Mouse (Mus musculus): ENCODE data around the gene Nos1ap.

Gene Nos1ap

DNA sequence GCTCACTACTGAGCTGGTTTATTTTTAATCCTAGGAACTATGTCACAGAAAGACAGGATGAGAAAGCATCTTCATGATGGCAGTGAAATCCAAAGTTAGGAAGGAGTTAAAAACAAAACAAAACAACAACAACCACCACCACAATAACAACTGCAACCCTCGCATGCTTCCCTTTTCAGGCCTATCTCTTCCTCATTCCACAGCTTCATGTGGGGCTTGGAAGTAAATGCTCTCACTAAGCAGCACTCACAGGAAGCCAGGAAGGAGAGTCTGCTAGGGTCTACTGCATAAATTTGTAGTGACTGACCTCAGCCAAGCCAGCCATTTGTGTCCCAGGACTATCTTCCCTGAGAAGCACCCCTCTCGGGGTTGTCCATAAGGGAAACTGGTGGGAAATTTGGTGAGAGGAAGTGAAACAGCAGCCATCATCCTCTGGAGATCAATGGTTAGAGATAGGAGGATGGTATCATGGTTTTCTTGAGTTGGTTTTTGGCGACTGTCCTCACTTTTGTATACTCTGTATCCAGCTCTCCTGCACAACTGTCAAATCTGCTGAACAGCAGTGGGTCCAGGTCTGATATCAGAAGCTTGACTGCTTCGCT lies 218.4 kb downstream of the Nos1ap start:
- DNase-seq (ENCODE audit: low read depth, low spot score), result no peak

DNA sequence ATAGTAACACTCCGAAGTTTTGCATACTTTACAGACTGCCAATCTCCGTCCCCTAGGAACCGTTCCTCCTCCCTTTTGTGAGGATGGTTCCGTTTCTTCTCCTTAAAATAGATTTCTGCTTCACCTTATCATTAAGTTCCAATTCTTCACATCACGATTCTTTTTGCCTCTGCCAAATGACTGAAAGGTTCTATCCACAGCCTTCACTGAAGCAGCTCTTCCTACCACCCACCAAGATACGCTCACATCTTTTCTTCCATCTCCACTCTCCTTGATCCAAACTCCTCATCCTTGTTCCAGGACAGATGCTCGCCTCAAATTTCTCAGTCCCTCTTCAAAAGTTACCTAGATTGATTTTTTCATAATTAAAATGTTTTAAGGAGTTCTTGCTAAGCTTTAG lies 220.8 kb downstream of the Nos1ap start:
- DNase-seq (ENCODE audit: low read depth, low spot score), result no peak

DNA sequence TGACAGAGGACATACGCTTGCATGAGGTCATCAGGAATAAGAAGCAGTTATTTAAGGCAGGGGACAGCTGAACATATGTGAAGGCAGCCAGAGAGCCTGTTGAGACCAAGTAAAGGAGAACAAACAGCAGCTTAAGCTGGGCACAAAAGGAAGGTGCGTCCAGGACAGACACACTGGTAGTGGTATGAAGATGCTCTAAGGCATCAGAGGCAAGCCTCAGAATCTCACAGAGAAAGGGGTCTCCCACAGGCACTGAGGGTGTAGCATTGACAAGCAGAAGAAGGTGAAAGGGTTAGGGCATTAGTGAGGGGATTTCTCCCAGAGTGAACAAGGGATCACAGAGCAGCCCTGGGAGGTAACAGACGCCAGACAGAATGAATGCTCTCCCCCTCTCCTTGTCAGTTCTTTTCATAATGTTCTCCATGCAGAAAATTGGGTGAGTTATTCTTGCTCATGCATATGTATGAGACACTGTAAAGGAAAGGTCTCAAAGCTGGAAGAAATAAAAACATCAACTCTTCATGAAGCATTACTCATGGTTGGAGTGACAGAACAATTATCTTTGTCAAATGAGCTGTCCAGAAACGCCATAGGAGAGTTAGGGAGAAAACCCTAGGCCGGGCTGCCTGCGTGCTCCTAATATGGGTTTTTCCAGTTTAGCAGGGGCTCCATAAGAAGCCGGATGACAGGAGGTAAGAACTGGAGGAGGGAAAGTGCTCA lies 222.5 kb downstream of the Nos1ap start:
- no peak for DNase-seq (ENCODE audit: low read depth, low spot score)

DNA sequence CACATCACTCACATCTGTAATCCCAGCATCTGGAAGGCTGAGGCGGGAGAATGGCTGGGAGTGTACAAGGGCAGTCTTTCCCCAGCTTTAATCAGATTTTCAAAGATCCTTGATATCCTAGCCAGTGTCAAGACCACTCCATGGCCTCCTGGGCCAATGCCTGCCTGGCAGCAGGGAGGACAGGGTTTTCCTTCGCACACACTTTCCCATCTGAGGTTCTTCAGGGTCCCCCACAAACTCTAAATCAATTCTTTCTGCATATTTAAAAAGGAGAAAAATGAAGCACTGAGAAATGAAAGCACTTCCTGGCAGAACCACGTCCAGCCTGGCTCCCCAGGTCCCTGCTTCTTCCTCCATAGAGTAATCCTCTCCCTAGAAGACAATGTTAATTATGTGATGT lies 225.9 kb downstream of the Nos1ap start:
- no peak for DNase-seq (ENCODE audit: low read depth, low spot score)

DNA sequence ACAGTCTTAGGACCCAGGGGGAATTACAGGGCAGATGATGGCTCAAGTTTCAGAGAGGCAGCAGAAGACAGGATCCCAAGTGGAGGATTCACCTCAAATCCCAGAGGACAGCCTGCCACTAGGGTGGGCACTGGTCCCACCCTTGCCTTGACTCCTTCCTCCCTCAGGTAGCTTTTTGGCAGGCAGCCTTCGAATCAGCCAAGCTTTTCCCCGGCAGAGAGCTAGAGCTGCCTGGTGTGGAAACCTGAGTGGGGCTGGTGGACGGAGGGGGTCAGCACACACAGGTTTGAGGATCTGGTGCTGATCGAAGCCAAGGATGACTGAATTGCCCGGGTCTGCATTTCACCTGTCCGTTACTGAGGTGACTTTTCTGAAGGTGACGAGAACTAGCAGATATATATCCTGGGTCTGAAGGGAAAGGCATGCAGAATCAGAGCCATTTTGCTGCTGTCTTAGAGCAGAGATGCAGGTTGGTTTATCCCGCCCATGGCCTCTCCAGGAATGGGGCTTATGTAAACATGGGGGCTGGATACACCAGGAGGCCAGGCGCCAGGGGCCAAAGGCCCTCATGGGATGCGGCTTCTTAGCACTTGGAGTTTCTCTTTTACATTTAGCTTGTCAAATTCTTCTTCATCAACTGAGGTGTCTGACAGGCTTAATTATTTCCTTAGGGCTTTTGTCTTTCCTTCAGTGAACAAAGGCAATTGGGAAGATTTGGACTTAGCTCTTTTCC lies 229.3 kb downstream of the Nos1ap start:
- DNase-seq (ENCODE audit: low read depth, low spot score), result no peak

DNA sequence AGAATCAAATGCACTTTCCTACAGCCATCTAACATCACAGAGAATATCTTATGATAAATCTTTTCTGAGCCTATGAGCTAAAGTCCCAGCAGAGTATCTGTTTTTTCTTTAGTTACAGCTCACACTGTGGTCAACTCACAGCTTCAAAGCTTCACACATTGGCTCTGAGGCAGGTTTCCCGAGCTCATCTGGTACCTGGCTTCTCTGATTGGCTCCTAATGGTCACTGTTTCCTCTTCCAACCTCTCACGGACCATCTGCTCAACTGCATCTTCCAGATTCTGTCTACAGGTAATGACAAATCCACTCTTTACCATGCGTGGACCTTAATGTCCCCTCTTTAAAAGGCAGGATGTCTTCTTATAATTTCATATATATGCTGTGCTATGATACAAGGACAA lies 236.3 kb downstream of the Nos1ap start:
- DNase-seq (ENCODE audit: low read depth, low spot score), result no peak

DNA sequence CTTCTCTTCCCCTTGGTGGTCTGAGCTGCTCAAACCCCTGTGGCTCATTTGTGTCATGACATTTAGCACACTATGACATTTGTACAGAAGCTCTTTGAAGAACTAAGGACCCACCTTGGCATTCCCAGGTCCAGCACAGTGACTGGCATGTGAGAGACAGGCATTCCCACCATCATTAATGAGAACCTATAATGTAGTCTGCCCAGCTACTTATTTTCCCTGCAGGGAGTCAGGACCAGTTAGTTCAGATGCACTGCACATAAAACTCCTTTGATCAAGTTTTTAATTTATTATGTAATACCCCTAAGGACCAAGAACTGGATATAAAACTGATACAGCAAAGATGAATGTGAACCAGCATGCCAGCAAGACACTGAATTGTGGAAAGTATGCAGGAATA lies 238.6 kb downstream of the Nos1ap start:
- no peak for DNase-seq (ENCODE audit: low read depth, low spot score)

DNA sequence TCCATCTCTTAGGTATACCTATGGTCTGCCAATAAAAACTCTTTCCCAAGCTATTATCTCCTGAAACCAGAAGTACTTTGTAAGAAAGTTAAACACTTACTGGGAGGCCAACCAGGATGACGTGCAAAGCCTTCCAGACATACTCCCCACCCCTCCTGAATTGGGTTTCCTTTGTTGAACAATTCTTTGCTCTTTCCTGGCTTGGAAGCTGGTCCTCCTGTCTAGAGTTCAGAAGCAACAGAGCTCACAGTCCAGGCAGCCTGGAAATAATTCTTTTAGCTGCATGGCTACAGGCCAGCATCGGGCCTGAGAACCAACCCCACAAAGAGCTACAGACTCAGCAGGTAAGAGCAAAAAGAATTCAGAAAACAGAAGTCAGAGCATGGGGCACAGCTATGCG lies 243.4 kb downstream of the Nos1ap start:
- DNase-seq (ENCODE audit: low read depth, low spot score), result no peak

DNA sequence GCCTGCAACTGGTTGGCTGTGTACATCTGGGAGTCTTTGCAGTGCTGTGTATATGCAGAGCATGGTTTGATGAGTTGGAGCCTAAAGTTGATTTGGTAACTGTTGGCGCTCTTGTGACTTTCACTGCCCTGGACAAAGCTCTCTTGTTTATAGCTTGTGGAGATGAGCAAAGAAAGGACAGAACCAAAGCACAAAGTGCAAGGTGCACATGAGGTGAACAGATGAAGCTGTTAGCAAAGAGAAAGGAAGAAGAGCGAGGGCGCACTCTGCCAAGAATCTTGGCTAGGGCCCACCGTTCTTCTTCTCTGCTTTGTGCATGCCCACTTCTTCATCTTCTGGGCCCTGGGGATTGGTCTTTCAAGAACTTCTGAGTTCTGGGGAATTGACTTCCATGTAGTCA lies 245.8 kb downstream of the Nos1ap start:
- DNase-seq (ENCODE audit: low read depth, low spot score), result no peak

DNA sequence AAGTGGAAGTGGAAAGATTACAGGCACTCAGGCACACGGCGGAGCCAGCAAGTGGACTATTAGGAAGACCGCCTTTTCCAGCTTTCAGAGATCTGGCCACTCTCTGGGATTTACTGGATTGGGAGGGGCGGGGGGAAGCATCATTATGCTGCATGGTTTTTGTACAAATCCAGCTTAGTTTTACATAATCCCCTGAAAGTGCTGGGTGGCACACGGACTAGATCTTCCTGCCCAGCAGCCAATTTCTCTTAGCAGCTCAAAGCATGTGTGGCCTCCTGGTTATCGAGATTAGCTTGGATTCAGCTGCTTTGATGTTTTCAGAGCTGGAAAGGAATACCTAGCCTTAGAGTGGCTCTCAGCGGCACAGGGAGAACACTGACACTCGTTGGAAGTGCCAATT lies 246.6 kb downstream of the Nos1ap start:
- DNase-seq (ENCODE audit: low read depth, low spot score), result no peak

DNA sequence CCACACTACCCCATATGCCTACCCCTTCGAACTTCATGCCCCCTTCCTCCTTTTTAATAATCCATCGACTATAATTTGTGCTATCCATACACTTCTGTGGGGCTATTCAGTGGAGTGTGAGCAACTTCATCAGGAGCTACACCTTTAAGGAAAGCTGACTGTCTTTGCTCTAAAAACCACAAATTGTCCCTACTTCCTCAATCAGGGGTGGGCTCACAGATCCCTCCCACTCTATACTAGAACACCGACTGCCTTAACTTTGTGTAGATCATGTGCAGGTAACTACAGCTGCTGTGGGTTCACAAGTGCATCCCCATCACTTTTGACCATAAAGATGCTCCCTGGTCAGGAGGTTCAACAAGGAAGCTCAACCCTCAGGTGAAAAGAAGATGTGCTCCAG lies 249.7 kb downstream of the Nos1ap start:
- DNase-seq (ENCODE audit: low read depth, low spot score), result no peak

DNA sequence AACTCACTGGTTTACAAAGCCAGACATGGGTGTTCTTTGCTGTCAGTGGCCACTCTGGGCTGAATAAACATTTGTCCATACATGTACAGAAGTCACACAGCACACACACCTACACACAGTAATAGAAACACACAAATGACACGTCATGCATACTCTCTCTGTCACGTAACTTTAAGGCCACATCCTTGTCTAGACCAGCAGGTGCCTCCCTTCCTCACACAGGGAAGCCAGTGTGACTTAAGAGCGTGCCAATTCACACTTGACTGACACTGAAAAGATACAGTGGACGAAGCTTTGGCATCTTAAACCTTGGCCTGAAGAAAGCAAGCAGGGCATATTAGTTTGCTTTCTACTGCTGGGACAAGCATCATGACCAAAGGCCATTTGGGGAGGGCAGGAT lies 256.9 kb downstream of the Nos1ap start:
- DNase-seq (ENCODE audit: low read depth, low spot score), result no peak

DNA sequence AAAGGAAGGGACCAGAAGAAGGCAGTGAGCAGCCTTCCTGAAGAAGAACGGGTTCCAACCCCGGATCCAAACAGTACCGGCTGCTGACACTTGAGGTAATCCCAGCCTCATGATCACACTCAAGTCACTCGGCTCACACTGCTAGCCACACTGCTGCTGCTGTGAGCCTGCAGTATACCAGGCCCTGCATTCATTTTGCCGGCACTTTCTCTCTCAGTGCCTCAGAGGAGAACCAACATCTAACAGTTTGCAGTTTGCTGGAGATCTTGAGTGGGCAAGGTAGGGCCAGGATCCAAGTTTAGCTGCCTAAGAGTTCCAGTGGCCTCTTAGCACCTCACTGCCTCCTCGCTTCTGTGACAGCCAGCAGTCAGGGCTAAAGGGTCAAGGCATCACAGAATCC lies 257.7 kb downstream of the Nos1ap start:
- DNase-seq (ENCODE audit: low read depth, low spot score), result no peak

DNA sequence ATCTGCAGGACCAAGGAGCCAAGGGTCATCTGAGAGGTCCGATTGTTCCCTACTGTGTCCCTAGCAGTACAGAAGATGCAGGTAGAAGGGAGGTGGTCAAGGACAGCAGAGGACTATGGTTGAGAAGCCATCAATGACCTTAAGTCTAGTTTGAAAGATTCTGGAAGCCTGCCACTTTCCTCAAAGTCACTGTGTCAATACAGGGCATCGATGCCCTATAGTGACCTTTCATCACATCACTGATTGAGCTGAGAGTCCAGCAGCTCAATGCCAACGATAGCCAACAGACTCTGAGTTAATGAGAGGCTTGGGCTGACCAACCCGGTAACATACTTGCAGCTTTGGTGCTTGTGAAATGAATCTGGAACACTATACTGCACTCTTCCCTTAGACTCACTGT lies 264.4 kb downstream of the Nos1ap start:
- DNase-seq (ENCODE audit: low read depth, low spot score), result no peak

DNA sequence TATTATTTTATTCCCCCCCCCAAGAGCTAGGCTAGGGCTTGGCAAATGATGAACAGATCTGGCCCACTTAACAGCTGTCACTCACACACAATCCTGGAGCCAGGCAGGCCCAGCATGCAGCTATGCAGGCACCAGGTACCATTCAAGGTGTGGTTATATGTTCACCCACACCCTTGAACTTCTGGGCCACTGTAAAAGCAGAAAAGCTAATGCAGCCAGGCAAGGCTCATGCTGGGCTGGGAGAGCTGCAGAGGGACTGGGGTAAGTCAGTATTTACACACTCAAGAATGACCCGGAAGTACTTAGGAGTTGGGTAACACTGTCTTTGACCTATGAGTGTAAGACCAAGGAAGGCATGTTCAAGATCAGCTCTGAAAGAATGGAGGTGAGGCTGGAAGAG lies 265.3 kb downstream of the Nos1ap start:
- DNase-seq (ENCODE audit: low read depth, low spot score), result no peak

DNA sequence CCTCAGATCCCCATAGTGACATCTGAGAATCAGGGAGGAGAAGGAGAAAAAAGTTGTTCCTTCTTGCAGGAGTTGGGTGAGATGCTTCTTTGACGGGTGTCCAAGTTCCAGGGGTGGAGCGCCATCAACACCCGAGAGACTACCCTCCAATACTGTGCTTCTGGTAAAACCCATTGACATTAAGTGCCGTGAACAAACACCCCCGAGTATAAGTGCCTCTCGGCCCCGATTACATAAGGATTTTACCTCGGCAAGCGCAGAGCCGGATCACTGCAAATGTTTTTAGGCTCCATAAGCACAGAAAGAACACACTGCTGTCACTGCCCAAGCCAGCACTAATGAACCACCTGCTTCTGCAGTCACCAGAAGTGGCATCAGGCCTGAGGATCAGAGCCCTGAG lies 266.7 kb downstream of the Nos1ap start:
- no peak for DNase-seq (ENCODE audit: low read depth, low spot score)

DNA sequence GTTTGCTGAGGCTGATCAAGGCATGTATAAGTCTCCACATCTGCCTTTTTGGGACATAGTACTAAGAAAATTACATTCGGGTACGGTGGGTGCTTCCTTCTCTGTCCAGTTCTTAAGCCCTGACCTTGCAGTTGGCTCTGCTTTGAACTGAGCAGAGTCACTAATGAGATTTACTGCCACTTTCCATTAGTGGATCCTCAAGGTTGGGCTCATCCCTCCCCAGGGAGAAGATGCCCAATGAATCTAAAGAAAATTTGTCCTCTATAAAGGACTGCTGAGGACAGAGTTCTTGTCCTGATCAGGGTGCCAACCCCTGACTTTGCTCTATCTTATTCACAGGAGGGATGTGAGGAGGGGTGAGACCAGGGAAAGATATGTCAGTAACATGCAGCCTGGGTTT lies 267.6 kb downstream of the Nos1ap start:
- DNase-seq (ENCODE audit: low read depth, low spot score), result no peak

DNA sequence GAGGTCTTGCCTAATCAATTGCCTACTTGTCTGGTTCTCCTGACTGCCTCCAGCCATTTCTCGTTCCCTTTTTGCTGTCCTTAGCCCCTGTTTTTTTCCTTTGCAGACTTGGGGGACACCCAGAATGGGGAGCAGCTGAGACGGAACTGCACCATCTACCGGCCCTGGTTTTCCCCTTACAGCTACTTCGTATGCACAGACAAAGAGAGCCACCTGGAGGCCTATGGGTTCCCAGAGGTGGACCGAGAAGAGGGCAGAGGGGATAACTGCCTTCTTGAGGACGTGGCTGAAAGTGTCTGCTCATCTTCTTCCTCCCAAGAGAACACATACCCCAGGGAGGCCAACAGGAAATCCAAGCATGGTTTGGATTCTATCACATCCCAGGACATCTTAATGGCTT lies 278.2 kb downstream of the Nos1ap start:
- no peak for DNase-seq (ENCODE audit: low read depth, low spot score)

DNA sequence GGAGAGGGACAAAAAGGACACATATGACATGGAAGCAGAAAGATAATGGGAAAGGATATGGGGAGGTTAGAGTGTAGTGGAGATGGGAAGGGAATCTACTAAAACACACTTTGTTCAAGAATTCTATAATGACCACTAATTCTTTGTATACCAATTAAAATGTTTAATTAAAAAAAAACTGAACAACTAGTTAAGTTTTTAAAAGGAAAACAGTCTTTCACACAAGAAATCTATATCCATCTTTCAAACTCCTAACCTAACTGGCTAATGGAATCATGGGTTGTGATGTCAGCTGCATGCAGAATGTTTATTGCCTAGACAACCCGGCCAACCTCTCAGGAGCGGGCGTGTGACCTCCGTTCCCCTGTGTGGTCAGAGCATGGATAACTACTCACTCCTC lies 281.2 kb downstream of the Nos1ap start, which contains the start of gene Spata46:
Gene Spata46, plus strand, starts transcription at position 301 of the 400 bp plus-strand sequence.
- DNase-seq (ENCODE audit: low read depth, low spot score), result no peak

DNA sequence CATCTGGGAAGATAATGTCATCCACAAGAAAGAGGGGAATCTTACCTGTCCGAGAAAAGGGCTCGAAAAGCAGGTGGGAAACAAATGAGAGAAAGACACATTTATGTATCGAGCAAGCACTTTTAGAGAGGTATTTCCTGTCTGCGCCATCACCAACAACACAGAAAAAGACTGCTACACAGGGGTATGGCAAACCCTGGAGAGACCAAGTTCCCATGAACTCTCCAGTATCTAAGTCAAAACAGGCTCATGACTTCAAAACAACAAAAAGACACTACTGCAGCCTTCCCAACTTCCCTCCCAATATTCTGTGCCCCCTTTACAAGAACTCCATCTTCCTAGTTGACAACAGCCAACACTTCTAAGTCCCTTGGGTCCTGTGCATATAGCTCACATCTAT lies 283.4 kb downstream of the Nos1ap start, which contains the start of gene Gm7694:
Gene Gm7694, minus strand, starts transcription at position 101 of the 400 bp plus-strand sequence.
- DNase-seq (ENCODE audit: low read depth, low spot score), result no peak

DNA sequence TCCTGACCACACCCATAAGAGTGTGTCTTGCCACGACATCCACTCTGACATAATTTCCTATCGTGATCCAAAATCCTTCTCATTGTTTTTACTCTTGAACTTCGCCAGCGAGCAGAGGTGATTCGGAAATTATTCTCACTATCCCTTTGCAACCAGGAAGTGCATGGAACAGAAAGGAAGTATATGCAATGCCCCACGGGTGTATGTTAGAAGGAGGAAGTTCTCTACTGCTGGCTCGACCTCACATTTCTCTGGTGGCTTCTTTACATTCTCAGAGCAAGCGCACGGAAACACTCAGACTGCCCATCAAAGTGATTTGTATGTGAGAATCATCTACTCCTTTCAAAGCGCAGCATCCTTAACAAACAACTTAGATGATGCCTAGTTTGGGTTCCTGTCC lies 284.7 kb downstream of the Nos1ap start:
- DNase-seq (ENCODE audit: low read depth, low spot score), result no peak

DNA sequence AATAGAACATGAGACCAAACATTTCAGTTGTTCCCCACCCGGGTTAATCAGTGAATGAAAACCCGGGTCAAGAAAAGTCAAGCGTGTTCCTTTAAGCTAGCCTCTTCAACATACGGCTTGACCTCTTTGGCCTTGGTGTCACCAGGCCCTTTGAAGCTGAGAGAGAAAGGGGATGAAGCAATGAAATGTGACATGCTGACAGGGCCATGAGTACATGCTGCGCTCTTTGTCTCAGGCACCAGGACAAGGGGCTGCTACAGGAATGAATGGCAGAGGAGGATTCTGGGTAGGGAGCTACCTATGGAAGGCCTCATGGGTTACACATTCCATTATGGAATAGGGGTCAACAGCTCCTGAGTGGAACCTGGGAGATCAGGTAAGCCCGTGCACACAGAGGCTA lies 286.6 kb downstream of the Nos1ap start:
- no peak for DNase-seq (ENCODE audit: low read depth, low spot score)

DNA sequence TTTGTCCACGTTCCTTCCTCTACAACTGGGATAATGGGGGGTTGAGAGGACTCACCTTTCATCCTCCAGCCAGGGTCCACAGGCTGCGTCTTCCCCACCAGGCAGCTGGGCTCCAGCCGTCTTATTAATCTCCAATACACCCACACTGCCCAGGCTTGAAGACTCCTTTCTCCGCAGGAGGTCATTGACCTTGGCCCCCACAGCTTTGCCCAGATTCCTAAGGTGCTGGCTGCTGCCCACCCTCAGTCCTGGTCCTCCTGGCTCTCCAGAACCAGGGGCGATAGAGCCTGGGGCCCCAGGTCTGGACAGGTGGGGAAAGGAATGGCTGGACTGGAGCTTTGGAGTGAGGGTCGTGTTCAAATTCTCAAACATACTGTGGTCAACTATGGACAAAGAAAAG lies 287.2 kb downstream of the Nos1ap start:
- DNase-seq (ENCODE audit: low read depth, low spot score), result no peak

All from skeletal muscle tissue, adult 2 months (tissue).